Mouse (Mus musculus): Measurements from ENCODE around the gene Ntsr1.

- no peak for TF ChIP-seq HCFC1 (IDR thresholded peaks at IDR 0.05; ENCODE audit: borderline replicate concordance, insufficient read depth, low read length)
- no peak for TF ChIP-seq ZC3H11A (IDR thresholded peaks at IDR 0.05; ENCODE audit: borderline replicate concordance, low read depth, low read length)
- TF ChIP-seq MAFK (IDR thresholded peaks at IDR 0.05; ENCODE audit: insufficient read depth, low read depth, low read length), result no peak
- no peak for TF ChIP-seq ZNF384 (IDR thresholded peaks at IDR 0.05; ENCODE audit: low read depth, low read length)
- TF ChIP-seq CHD2 (IDR thresholded peaks at IDR 0.05; ENCODE audit: low read depth, low read length), result no peak
Observed at GRCm38 (mm10) chr2:180459437-180459836, 40.3 kb upstream of the Ntsr1 start.

All from ES-E14 (cell line).